Mouse (Mus musculus) intestine, embryonic 14.5 days (tissue): Measurements from ENCODE around the gene Myt1l. TPM values are rescaled to one million over a fixed set of nuclear protein-coding genes. Genes with fewer than 3 reads are reported as not detected.

ENCODE experiments used
- ATAC-seq: fragments of 200-750 bp; cut with Nextera tagmentation; replicated peaks from 2 replicates; pipeline ENCODE4 v1.8.0; 2017; ENCODE audit warnings: low read depth, moderate number of reproducible peaks, moderate TSS enrichment, moderate library complexity; ENCODE audit not compliant: low FRiP score, low TSS enrichment
- DNase-seq: peaks from one replicate; pipeline ENCODE4 v3.0.0-alpha.2; 2018; ENCODE audit warnings: low spot score
- H3K27ac ChIP-seq: fragments of 300-500 bp; sonication (generic); 2 replicates; pipeline ENCODE4 v1.5.1; 2014; ENCODE audit warnings: low read depth, mild to moderate bottlenecking, control low read depth
- H3K27me3 ChIP-seq: fragments of 300-500 bp; sonication (generic); replicated peaks from 2 replicates; pipeline ENCODE4 v1.6.1; 2014; ENCODE audit warnings: low read length, control low read depth; ENCODE audit not compliant: control insufficient read depth, insufficient read depth
- H3K36me3 ChIP-seq: fragments of 300-500 bp; sonication (generic); 2 replicates; pipeline ENCODE4 v1.6.1; 2014; ENCODE audit warnings: low read length, control low read depth; ENCODE audit not compliant: control insufficient read depth, insufficient read depth
- H3K4me1 ChIP-seq: fragments of 300-500 bp; sonication (generic); replicated peaks from 2 replicates; pipeline ENCODE4 v1.6.1; 2014; ENCODE audit warnings: low read length, control low read depth, mixed read lengths; ENCODE audit not compliant: control insufficient read depth, insufficient read depth
- H3K4me2 ChIP-seq: fragments of 300-500 bp; sonication (generic); 2 replicates; pipeline ENCODE4 v1.6.1; 2014; ENCODE audit warnings: low read length
- H3K4me3 ChIP-seq: fragments of 300-500 bp; sonication (generic); 2 replicates; pipeline ENCODE4 v1.5.1; 2014; ENCODE audit warnings: low read depth, low read length, control low read depth, mixed read lengths
- H3K9ac ChIP-seq: fragments of 300-500 bp; sonication (generic); 2 replicates; pipeline ENCODE4 v1.6.1; 2014; ENCODE audit warnings: mild to moderate bottlenecking, low read length
- H3K9me3 ChIP-seq: fragments of 300-500 bp; sonication (generic); 2 replicates; pipeline ENCODE4 v1.6.1; 2016; ENCODE audit warnings: low read length, control low read depth; ENCODE audit not compliant: control insufficient read depth
- WGBS: fragments of 180-500 bp; shearing (Covaris S2); extraction: QIAGEN DNeasy Blood & Tissue Kit; methylation state at CpG from one replicate; pipeline ENCODE4 v1.1.7; 2014; 5-methylcytosine and 5-hydroxymethylcytosine counted together
- polyA plus RNA-seq: library from polyadenylated mRNA; unstranded; fragments of >200 nt; fragmentation: Nextera tagmentation; extraction: Ambion mirVana; gene quantifications from 2 replicates; pipeline ENCODE4 v1.2.1, GENCODE M21; 2014

Gene Myt1l
- polyA plus RNA-seq, 1 experiment from 2014 or later: 3.8 TPM

DNA sequence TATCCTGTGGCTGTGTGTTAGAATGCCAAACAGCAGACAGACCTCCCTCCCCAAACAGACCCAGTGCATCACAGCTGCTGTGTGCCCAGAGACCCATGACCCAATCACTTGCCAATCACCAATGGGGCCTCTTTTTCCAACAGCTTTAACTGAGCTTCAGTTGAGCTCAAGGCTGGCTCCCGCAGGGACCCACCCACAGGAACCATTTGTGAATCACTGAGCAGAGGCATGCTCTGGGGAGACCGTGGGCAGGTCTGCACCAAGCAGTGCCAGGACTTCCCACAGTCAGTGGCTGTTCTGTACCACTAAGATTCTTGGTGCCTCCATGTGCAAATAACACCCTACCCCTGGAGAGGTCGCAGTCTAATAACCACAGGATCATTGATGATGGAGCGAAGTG lies 27.5 kb downstream of the Myt1l start:
- no peak for DNase-seq
- no peaks in the 10 kb centered on the region for H3K4me1 ChIP-seq
- H3K9ac ChIP-seq: no peak overlapping the region
- no peak overlapping the region for H3K27ac ChIP-seq
- no peak overlapping the region for H3K4me2 ChIP-seq
- H3K9me3 ChIP-seq: no peaks in the 10 kb centered on the region
- no peaks in the 10 kb centered on the region for H3K36me3 ChIP-seq
- H3K27me3 ChIP-seq: no peaks in the 10 kb centered on the region
- no peak for ATAC-seq
- no peak overlapping the region for H3K4me3 ChIP-seq
- 83% methylated on average over 4 of the region's 4 CpGs for WGBS

DNA sequence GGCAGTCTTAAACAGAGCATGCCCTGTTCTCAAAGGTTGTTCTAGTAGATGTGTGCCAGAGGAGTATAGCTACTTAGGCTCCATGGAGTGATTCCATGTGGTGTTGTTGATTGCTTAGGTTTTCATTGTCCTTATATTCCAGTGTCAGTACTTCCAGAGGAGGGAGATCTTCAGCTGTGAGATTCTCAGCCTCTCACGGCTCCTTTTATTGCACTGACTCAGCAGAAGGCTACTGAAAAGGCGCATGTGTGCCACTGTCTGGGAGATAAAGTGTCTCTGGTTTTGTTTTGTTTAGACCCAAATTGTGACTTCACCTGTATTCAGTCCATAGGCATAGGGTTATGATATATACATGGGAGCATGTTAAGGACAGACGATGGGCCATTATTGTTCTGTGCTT lies 28.2 kb downstream of the Myt1l start:
- 68% methylated on average over 3 of the region's 3 CpGs for WGBS
- Histone ChIP-seq H3K36me3 (no peaks in the 10 kb centered on the region), H3K9ac (no peak overlapping the region), H3K27ac (no peak overlapping the region), H3K9me3 (no peaks in the 10 kb centered on the region), H3K27me3 (no peaks in the 10 kb centered on the region), H3K4me2 (no peak overlapping the region), H3K4me1 (no peaks in the 10 kb centered on the region), H3K4me3 (no peak overlapping the region)
- ATAC-seq (no peak), DNase-seq (no peak)

DNA sequence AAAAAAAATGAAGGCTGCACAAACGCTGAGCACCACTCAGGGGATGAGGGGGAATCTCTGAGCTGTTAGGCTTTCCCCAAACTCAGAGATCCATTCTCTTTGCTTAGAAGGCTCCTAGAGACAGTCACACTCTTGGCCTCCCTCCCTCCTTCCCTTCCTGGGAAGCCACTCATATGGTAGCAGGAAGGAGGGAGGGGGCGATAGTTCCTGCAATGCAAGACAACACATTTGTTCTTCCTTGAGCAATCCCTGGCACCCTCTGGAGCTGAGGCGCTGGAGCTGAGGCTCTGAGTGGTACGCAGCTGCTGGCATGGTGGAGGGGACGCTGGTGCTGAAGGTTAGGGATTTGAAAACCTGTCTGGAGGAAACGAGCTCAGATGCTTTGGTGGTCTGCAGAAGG lies 28.7 kb downstream of the Myt1l start:
- DNase-seq (no peak), ATAC-seq (no peak)
- WGBS: 59% methylated on average over 6 of the region's 6 CpGs
- H3K4me3 ChIP-seq: no peak overlapping the region
- H3K27ac ChIP-seq: no peak overlapping the region
- no peak overlapping the region for H3K9ac ChIP-seq
- H3K4me2 ChIP-seq: no peak overlapping the region
- H3K27me3 ChIP-seq: no peaks in the 10 kb centered on the region
- H3K9me3 ChIP-seq: no peaks in the 10 kb centered on the region
- no peaks in the 10 kb centered on the region for H3K4me1 ChIP-seq
- H3K36me3 ChIP-seq: no peaks in the 10 kb centered on the region

DNA sequence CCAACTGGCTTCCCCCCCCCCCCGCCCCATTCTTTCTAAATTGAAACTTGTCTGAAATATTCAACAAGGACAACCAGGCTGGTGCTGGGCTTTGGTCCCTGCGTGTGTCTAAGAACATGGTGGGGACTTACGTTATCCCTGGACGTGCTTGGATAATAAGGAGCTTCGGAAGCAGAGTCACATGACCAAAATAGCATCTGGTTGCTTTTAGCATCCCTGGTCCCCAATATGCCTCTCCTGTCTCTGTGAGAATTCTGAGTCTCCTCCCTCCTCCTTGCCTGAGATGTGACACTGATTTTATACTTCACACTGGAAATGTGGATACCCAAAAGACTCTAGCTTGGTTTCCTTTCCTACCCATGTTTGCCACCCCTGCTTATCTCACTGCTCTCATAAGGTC lies 31.6 kb downstream of the Myt1l start:
- Histone ChIP-seq H3K27me3 (no peaks in the 10 kb centered on the region), H3K4me2 (no peak overlapping the region), H3K36me3 (no peaks in the 10 kb centered on the region), H3K27ac (no peak overlapping the region), H3K9ac (no peak overlapping the region), H3K9me3 (no peaks in the 10 kb centered on the region), H3K4me3 (no peak overlapping the region), H3K4me1 (no peaks in the 10 kb centered on the region)
- no peak for DNase-seq
- 84% methylated on average over 5 of the region's 5 CpGs for WGBS
- ATAC-seq: no peak

DNA sequence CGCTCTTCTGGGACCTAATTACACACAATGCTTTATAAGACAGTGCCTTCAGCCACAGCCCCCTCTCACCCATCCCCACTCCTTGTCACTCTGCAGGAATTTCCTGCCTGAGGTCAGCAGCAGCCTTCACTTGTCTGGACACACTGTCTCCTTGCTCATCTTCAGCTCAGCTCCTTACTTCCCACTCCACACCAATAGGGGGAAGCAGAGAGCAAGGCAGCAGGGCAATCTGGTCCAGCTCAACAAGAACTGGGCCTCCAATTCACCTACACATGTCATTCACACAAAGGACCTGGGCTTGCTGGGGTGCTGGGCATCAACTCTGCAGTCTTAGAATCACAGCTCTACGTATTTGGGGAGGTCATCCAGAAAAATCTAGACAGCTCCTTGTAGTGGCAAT lies 33.0 kb downstream of the Myt1l start:
- no peaks in the 10 kb centered on the region for H3K27me3 ChIP-seq
- DNase-seq (no peak), ATAC-seq (no peak)
- no peaks in the 10 kb centered on the region for H3K4me1 ChIP-seq
- no peaks in the 10 kb centered on the region for H3K9me3 ChIP-seq
- H3K36me3 ChIP-seq: no peaks in the 10 kb centered on the region
- WGBS: 80% methylated on average over 2 of the region's 2 CpGs
- H3K9ac ChIP-seq: no peak overlapping the region
- H3K4me2 ChIP-seq: no peak overlapping the region
- H3K27ac ChIP-seq: no peak overlapping the region
- no peak overlapping the region for H3K4me3 ChIP-seq

DNA sequence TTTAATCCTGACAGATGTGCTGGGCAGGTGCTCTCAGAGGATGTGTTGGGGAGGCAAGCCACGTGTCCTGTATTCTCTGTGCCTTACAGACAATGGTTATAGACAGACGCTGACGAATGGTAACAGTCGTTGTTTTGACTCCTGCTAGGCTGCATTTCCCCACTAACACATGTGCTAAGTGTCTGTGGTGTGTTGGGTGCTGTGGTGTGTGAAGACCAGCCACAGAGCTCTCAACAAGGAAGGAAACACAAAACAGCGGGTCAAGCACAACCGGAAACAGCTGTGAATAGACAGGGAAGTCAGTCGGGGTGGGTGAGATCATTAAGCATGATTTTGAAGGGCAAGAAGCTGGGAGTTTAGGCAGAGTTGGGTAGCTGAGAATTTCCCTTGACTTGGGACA lies 41.1 kb downstream of the Myt1l start:
- Histone ChIP-seq H3K9ac (no peak overlapping the region), H3K36me3 (no peaks in the 10 kb centered on the region), H3K4me2 (no peak overlapping the region), H3K27ac (no peak overlapping the region), H3K9me3 (no peaks in the 10 kb centered on the region), H3K27me3 (no peaks in the 10 kb centered on the region), H3K4me3 (no peak overlapping the region), H3K4me1 (no peaks in the 10 kb centered on the region)
- no peak for DNase-seq
- ATAC-seq: no peak
- 74% methylated on average over 7 of the region's 7 CpGs for WGBS

DNA sequence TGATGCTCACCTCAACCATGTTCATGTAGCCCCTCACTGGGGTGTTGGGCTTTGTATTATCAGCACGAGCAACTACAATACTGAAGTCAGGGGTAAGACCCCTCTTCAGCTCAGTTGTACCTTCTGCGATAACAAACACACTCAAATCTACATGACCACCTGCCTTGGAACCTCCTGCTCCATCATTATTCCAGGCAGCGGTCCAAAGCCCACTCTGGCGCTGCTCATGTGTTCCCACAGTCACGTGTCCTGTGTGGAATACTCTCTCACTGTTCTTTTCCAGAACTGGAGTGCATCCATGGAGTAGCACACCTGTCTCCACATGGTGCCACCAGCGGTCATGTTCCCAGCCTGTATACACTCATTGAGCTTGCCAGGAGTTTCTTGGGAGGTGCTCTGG lies 42.2 kb downstream of the Myt1l start:
- ATAC-seq (no peak), DNase-seq (no peak)
- WGBS: 87% methylated on average over 6 of the region's 6 CpGs
- Histone ChIP-seq H3K27ac (no peak overlapping the region), H3K9me3 (no peaks in the 10 kb centered on the region), H3K4me3 (no peak overlapping the region), H3K9ac (no peak overlapping the region), H3K4me2 (no peak overlapping the region), H3K27me3 (no peaks in the 10 kb centered on the region), H3K36me3 (no peaks in the 10 kb centered on the region), H3K4me1 (no peaks in the 10 kb centered on the region)

DNA sequence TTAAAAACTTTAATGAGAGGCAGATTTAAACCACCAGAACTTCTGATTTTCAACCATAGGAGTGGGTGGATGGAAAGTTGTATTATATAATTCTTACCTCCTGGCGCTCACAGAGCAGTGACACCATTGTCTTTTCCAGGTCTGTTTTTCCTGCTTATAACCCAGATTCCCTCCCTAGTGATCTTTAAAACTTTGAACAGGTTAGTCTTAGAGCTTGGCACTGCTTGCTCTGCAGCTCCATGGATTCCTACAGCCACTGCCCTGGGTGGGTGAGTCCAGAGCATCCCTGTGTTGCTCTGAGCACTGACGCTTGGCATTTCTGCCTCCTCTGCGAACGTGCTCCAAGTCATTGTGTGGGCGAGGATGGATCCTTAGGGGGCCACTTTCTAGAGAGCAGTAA lies 43.4 kb downstream of the Myt1l start:
- Histone ChIP-seq H3K9me3 (no peaks in the 10 kb centered on the region), H3K4me2 (no peak overlapping the region), H3K27ac (no peak overlapping the region), H3K4me3 (no peak overlapping the region), H3K4me1 (no peaks in the 10 kb centered on the region), H3K9ac (no peak overlapping the region), H3K36me3 (no peaks in the 10 kb centered on the region), H3K27me3 (no peaks in the 10 kb centered on the region)
- no peak for DNase-seq
- 81% methylated on average over 5 of the region's 5 CpGs for WGBS
- no peak for ATAC-seq

DNA sequence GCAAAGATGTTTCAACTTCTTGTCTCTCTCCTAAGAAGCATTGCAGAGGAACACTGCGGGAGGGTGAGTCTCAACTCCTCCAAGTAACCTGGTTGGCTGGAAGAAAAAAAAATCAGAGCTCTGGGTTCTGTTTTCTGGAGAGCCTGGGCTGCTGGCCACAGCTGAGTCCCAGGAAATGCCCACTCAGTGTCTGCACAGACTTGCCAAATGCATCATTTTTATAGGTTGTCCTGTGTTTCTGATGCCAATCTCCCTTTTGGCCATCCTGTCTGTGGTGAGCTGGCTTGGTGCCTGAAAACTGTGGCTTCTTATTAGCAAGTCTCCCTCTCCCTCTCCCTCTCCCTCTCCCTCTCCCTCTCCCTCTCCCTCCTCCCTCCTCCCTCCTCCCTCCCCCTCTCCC lies 65.6 kb downstream of the Myt1l start:
- H3K4me2 ChIP-seq: no peak overlapping the region
- peaks cover 4% of the 10 kb centered on the region; the same call in 1 of the 2 replicates for H3K9me3 ChIP-seq
- H3K9ac ChIP-seq: no peak overlapping the region
- H3K36me3 ChIP-seq: no peaks in the 10 kb centered on the region
- H3K27ac ChIP-seq: no peak overlapping the region
- no peak overlapping the region for H3K4me3 ChIP-seq
- DNase-seq (no peak), ATAC-seq (no peak)
- no peaks in the 10 kb centered on the region for H3K4me1 ChIP-seq
- 86% methylated on average over 1 of the region's 1 CpGs for WGBS
- no peaks in the 10 kb centered on the region for H3K27me3 ChIP-seq
